In the genomic region with DNA sequence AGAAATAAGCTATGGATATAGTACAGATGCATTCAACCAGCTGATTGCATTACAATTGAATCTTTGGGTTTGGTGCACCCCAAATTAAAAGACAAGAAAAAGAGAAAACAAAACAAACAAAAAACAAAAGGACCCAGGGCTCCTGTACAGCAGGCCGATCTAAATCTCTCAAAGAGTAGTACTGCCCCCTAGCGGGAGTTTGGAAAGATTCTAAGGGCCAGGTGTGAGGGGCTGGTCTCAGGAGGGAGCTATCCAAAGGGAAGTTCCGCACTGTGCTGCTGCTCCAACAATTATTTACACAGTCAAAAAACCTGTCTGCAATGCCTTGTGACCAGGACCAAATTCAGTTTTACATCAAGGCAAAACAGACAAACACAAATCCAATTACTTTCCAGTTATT, we compare ENCODE assay signal across 8 mouse cellular contexts.
DNase-seq lines count a peak whose midpoint lies in the region; ATAC-seq lines count a peak whose summit lies in the region.

No protein-coding gene starts in this region.

- DNase-seq in CD8-positive naive resting alpha-beta T cell, adult 2 months (ENCODE audit: low read depth in 2 of 2, low spot score in 2 of 2), result peak; percentile 66 to 80
- peak; percentile 82 for DNase-seq in adrenal gland, postnatal 10 days
- peak; percentile 73 for DNase-seq in embryo, embryonic 11.5 days (ENCODE audit: low read depth, low spot score)
- DNase-seq in hindbrain, embryonic 10.5 days (ENCODE audit: low spot score), result peak; percentile 69
- peak; percentile 64 to 79 for DNase-seq in layer of hippocampus, adult 18-20 months (ENCODE audit: low spot score in 2 of 2)
- DNase-seq in ovary, adult 18-20 months (ENCODE audit: low spot score), result peak; percentile 19
- DNase-seq in thymus, adult 18-20 months, result peak; percentile 48 to 70

- no peaks in the 10 kb centered on the region for H3K27me3 ChIP-seq in hindbrain, embryonic 10.5 days (ENCODE audit: insufficient read depth, poor library complexity, severe bottlenecking)
- no peaks in the 10 kb centered on the region for H3K27me3 ChIP-seq in lung, embryonic 15.5 days

- no peak overlapping the region for H3K4me2 ChIP-seq in lung, embryonic 15.5 days

- no peak overlapping the region for H3K4me3 ChIP-seq in hindbrain, embryonic 10.5 days
- no peak overlapping the region for H3K4me3 ChIP-seq in lung, embryonic 15.5 days

- H3K9ac ChIP-seq in lung, embryonic 15.5 days, result no peak overlapping the region

- 6% methylated on average over 3 of the region's 3 CpGs for WGBS in hindbrain, embryonic 10.5 days
- WGBS in lung, embryonic 15.5 days, result 4% methylated on average over 3 of the region's 3 CpGs

- H3K4me1 ChIP-seq in hindbrain, embryonic 10.5 days (replicated peaks), result peaks cover 24% of the 10 kb centered on the region
- H3K4me1 ChIP-seq in lung, embryonic 15.5 days, result peaks cover 18% of the 10 kb centered on the region

- ATAC-seq in lung, embryonic 15.5 days (ENCODE audit: borderline replicate concordance, extremely low read depth, low FRiP score, low TSS enrichment), result peak; percentile 69; the same call in 1 of the 2 replicates

- H3K9me3 ChIP-seq in hindbrain, embryonic 10.5 days, result no peaks in the 10 kb centered on the region
- no peaks in the 10 kb centered on the region for H3K9me3 ChIP-seq in lung, embryonic 15.5 days

- no peak overlapping the region for H3K27ac ChIP-seq in hindbrain, embryonic 10.5 days
- H3K27ac ChIP-seq in lung, embryonic 15.5 days, result no peak overlapping the region

- H3K36me3 ChIP-seq in hindbrain, embryonic 10.5 days, result no peaks in the 10 kb centered on the region
- H3K36me3 ChIP-seq in lung, embryonic 15.5 days, result no peaks in the 10 kb centered on the region

Comparison
In these comparisons a context has a peak if more than half of its experiments do, and no peak if none do; other contexts are left out.
1. DNase-seq: peak in every context shown above with its lines; median percentile 82 in adrenal gland, postnatal 10 days; 73 in CD8-positive naive resting alpha-beta T cell, adult 2 months; 73 in embryo, embryonic 11.5 days; 72 in layer of hippocampus, adult 18-20 months; 69 in hindbrain, embryonic 10.5 days; 59 in thymus, adult 18-20 months; 19 in ovary, adult 18-20 months.